Mouse (Mus musculus) liver, embryonic 14.5 days (tissue): ENCODE measurements around the gene Chchd1. TPM values are rescaled to one million over a fixed set of nuclear protein-coding genes. Genes with fewer than 3 reads are reported as not detected.
"Not testable (repeated sequence)": the region's sequence is repeated elsewhere in the genome, so short reads cannot be mapped to it uniquely, and the experiment has no call there.

Source experiments
- ATAC-seq: fragments of 200-750 bp; cut with Nextera tagmentation; 2 replicates; pipeline ENCODE4 v1.8.0; 2017; ENCODE audit warnings: moderate number of reproducible peaks, mild to moderate bottlenecking, moderate library complexity; ENCODE audit not compliant: insufficient read depth
- DNase-seq, 3 experiments: peaks; one replicate each; pipeline ENCODE4 v3.0.0-alpha.2; 2012 to 2013; ENCODE audit warnings: low read depth in 3 of 3, low spot score in 3 of 3
- H3K27ac ChIP-seq: fragments of 300-500 bp; sonication (generic); 2 replicates; pipeline ENCODE4 v1.5.1; 2014; ENCODE audit warnings: moderate library complexity, mild to moderate bottlenecking, control low read depth, inconsistent platforms
- H3K27me3 ChIP-seq: fragments of 300-500 bp; sonication (generic); 2 replicates; pipeline ENCODE4 v1.6.1; 2014; ENCODE audit warnings: mild to moderate bottlenecking, low read length, moderate library complexity; ENCODE audit not compliant: control insufficient read depth, insufficient read depth
- H3K36me3 ChIP-seq: fragments of 300-500 bp; sonication (generic); replicated peaks from 2 replicates; pipeline ENCODE4 v1.6.1; 2014; ENCODE audit warnings: low read depth; ENCODE audit not compliant: control insufficient read depth, insufficient read depth
- H3K4me1 ChIP-seq, 2 experiments: fragments of 200-500 bp in 1 of 2; fragments of 300-500 bp in 1 of 2; sonication (generic) in 1 of 2; replicated peaks; 2 replicates each; pipeline ENCODE4 v1.6.1; 2012 to 2014; ENCODE audit warnings: antibody characterized with exemption in 1 of 2, inconsistent platforms in 1 of 2, low read length in 1 of 2; ENCODE audit not compliant: control insufficient read depth in 2 of 2, insufficient read depth in 2 of 2
- H3K4me2 ChIP-seq: fragments of 300-500 bp; sonication (generic); 2 replicates; pipeline ENCODE4 v1.6.1; 2014; ENCODE audit warnings: low read depth, mild to moderate bottlenecking, control low read depth, moderate library complexity
- H3K4me3 ChIP-seq, 2 experiments: fragments of 200-500 bp in 1 of 2; fragments of 300-500 bp in 1 of 2; sonication (generic) in 1 of 2; 2 replicates each; pipeline ENCODE4 v1.5.1; 2012 to 2014; ENCODE audit warnings: low read depth in 2 of 2, low read length in 2 of 2, mild to moderate bottlenecking in 2 of 2, control low read depth in 1 of 2, inconsistent platforms in 1 of 2, moderate library complexity in 1 of 2; ENCODE audit not compliant: insufficient read depth in 1 of 2
- H3K9ac ChIP-seq: fragments of 300-500 bp; sonication (generic); replicated peaks from 2 replicates; pipeline ENCODE4 v1.6.1; 2014; ENCODE audit warnings: mild to moderate bottlenecking, control low read depth, moderate library complexity
- H3K9me3 ChIP-seq: fragments of 300-500 bp; sonication (generic); 2 replicates; pipeline ENCODE4 v1.6.1; 2016; ENCODE audit warnings: low read length, mixed read lengths; ENCODE audit not compliant: control insufficient read depth
- CTCF ChIP-seq: IDR thresholded peaks from 2 replicates; pipeline ENCODE4 v1.5.1; 2016; ENCODE audit warnings: antibody characterized with exemption, low read depth, control low read depth
- EP300 ChIP-seq: IDR thresholded peaks from 2 replicates; pipeline ENCODE4 v1.6.1; 2016; ENCODE audit warnings: antibody characterized with exemption, low read depth
- WGBS: fragments of 180-500 bp; shearing (Covaris S2); extraction: QIAGEN DNeasy Blood & Tissue Kit; methylation state at CpG from one replicate; pipeline ENCODE4 v1.1.7; 2014; ENCODE audit not compliant: insufficient replicate concordance; 5-methylcytosine and 5-hydroxymethylcytosine counted together
- polyA plus RNA-seq, 2 experiments: library from polyadenylated mRNA; depleted of rRNA in 1 of 2; stranded (reverse) in 1 of 2; unstranded in 1 of 2; fragments of >200 nt; fragmentation: Nextera tagmentation in 1 of 2; extraction: Ambion mirVana in 1 of 2; gene quantifications; 2 replicates each; pipeline versions ENCODE4 v1.2.1 to v1.2.3; 2012 to 2014

Chchd1 gene
- polyA plus RNA-seq, 2 experiments, result 58.8 to 138 TPM

GRCm38 (mm10) chr14:20701554-20701953 lies 1.3 kb upstream of the Chchd1 start:
- no peaks in the 10 kb centered on the region for H3K27me3 ChIP-seq
- peaks cover 10% of the 10 kb centered on the region for H3K36me3 ChIP-seq
- peaks cover 21 to 23% of the 10 kb centered on the region in 2 experiments for H3K4me1 ChIP-seq
- DNase-seq, result no peak
- peak overlapping the region; percentile 78; the same call in 1 of the 2 replicates for H3K9ac ChIP-seq
- ATAC-seq, result no peak
- WGBS, result 67% methylated on average over 8 of the region's 8 CpGs
- no peak overlapping the region for H3K27ac ChIP-seq
- H3K4me2 ChIP-seq, result peak overlapping the region; percentile 81
- no peaks in the 10 kb centered on the region for H3K9me3 ChIP-seq
- H3K4me3 ChIP-seq, result peak overlapping the region in 1 of 2 experiments; percentile 88; a peak in 3 of 4 replicates
- TF ChIP-seq CTCF (no peak), EP300 (no peak)

- ATAC-seq (peak; percentile 32), DNase-seq (no peak)
- peak overlapping the region; percentile 88 to 90 for H3K4me3 ChIP-seq
Measured at GRCm38 (mm10) chr14:20702096-20702740, 588 bp upstream of the Chchd1 start.

GRCm38 (mm10) chr14:20703461-20703860 lies 655 bp downstream of the Chchd1 start:
- WGBS, result 6% methylated on average over 8 of the region's 8 CpGs
- Histone ChIP-seq H3K27ac (peak overlapping the region; percentile 86), H3K4me1 (peaks cover 20% of the 10 kb centered on the region in 2 experiments), H3K4me3 (peak overlapping the region; percentile 88 to 90), H3K9ac (peak overlapping the region; percentile 78), H3K4me2 (peak overlapping the region; percentile 81)
- not testable (repeated sequence) for H3K27me3 ChIP-seq, H3K9me3 ChIP-seq, ATAC-seq, H3K36me3 ChIP-seq, DNase-seq

More at GRCm38 (mm10) chr14:20702096-20702740, 588 bp upstream of the Chchd1 start:
- TF ChIP-seq EP300 (no peak), CTCF (no peak)
- Histone ChIP-seq H3K4me2 (peak overlapping the region; percentile 81), H3K27me3 (no peaks in the 10 kb centered on the region), H3K9ac (peak overlapping the region; percentile 78), H3K36me3 (peaks cover 10% of the 10 kb centered on the region), H3K4me1 (peaks cover 18 to 21% of the 10 kb centered on the region in 2 experiments), H3K27ac (peak overlapping the region; percentile 86), H3K9me3 (no peaks in the 10 kb centered on the region)
- 8% methylated on average over 15 of the region's 15 CpGs for WGBS

- under 1% methylated on average over 77 of the region's 80 CpGs for WGBS
- Histone ChIP-seq H3K4me1 (peaks cover 12 to 14% of the 10 kb centered on the region in 2 experiments), H3K36me3 (no peaks in the 10 kb centered on the region; the same call in 1 of the 2 replicates), H3K9me3 (no peaks in the 10 kb centered on the region), H3K9ac (peak within 1 kb of the TSS; percentile 96), H3K4me2 (peak within 1 kb of the TSS; percentile 99), H3K27me3 (no peaks in the 10 kb centered on the region), H3K27ac (peak within 1 kb of the TSS; percentile 70), H3K4me3 (peak within 1 kb of the TSS; percentile 75 to 98)
- no peak for TF ChIP-seq EP300
- peak; percentile 41 for TF ChIP-seq CTCF
- DNase-seq, result peak; percentile 62 to 73 (median 68)
- peak; percentile 86 for ATAC-seq
Measured at GRCm38 (mm10) chr14:20707201-20708190, 4.7 kb downstream of the Chchd1 start, which contains the start of gene Zswim8. Zswim8 (plus strand) TSS chr14:20707552.

- Histone ChIP-seq H3K4me2 (peak overlapping the region; percentile 99), H3K36me3 (no peaks in the 10 kb centered on the region; the same call in 1 of the 2 replicates), H3K4me1 (peaks cover 12 to 14% of the 10 kb centered on the region in 2 experiments), H3K27ac (no peak overlapping the region), H3K9ac (peak overlapping the region; percentile 96), H3K27me3 (no peaks in the 10 kb centered on the region), H3K9me3 (no peaks in the 10 kb centered on the region), H3K4me3 (peak overlapping the region; percentile 75 to 98)
- ATAC-seq (no peak), DNase-seq (no peak)
- 22% methylated on average over 10 of the region's 10 CpGs for WGBS
- TF ChIP-seq CTCF (no peak), EP300 (no peak)
Measured at GRCm38 (mm10) chr14:20708239-20708638, 5.4 kb downstream of the Chchd1 start.
